Mouse (Mus musculus): ENCODE measurements around the gene Iqck. TPM values are rescaled to one million over a fixed set of nuclear protein-coding genes. Genes with fewer than 3 reads are reported as not detected.

Gene Iqck
- polyA plus RNA-seq, 1 experiment from 2014 or later, result 2.0 TPM

- H3K9ac ChIP-seq (replicated peaks; ENCODE audit: low read depth, low read length), result no peak overlapping the region
- H3K27ac ChIP-seq (ENCODE audit: low read length), result no peak overlapping the region
- no peaks in the 10 kb centered on the region for H3K9me3 ChIP-seq (ENCODE audit: control insufficient read depth, low read depth, low read length)
- no peak overlapping the region for H3K4me2 ChIP-seq (replicated peaks; ENCODE audit: low read depth, low read length)
- H3K36me3 ChIP-seq (ENCODE audit: control insufficient read depth, insufficient read depth, low read length), result peaks cover 75% of the 10 kb centered on the region
- WGBS, result 78% methylated on average over 5 of the region's 5 CpGs
- ATAC-seq (ENCODE audit: insufficient number of reproducible peaks, insufficient read depth, low FRiP score, low read depth), result no peak
- peaks cover 4% of the 10 kb centered on the region; the same call in 1 of the 2 replicates for H3K4me1 ChIP-seq (ENCODE audit: control insufficient read depth, insufficient read depth, low read length)
- no peak overlapping the region for H3K4me3 ChIP-seq (ENCODE audit: low read depth, low read length)
- no peaks in the 10 kb centered on the region for H3K27me3 ChIP-seq (ENCODE audit: control insufficient read depth, insufficient read depth, low read length)
Observed at GRCm38 (mm10) chr7:118845141-118845540, 10.4 kb upstream of the Iqck start.

GRCm38 (mm10) chr7:118846329-118846728 is 9.2 kb upstream of the Iqck start:
- ATAC-seq (ENCODE audit: insufficient number of reproducible peaks, insufficient read depth, low FRiP score, low read depth), result no peak
- WGBS, result 91% methylated on average over 4 of the region's 4 CpGs
- Histone ChIP-seq H3K4me3 (ENCODE audit: low read depth, low read length) (no peak overlapping the region), H3K4me2 (replicated peaks; ENCODE audit: low read depth, low read length) (no peak overlapping the region), H3K27ac (ENCODE audit: low read length) (no peak overlapping the region), H3K27me3 (ENCODE audit: control insufficient read depth, insufficient read depth, low read length) (no peaks in the 10 kb centered on the region), H3K9me3 (ENCODE audit: control insufficient read depth, low read depth, low read length) (no peaks in the 10 kb centered on the region), H3K36me3 (ENCODE audit: control insufficient read depth, insufficient read depth, low read length) (peaks cover 84% of the 10 kb centered on the region), H3K9ac (replicated peaks; ENCODE audit: low read depth, low read length) (no peak overlapping the region), H3K4me1 (ENCODE audit: control insufficient read depth, insufficient read depth, low read length) (peaks cover 4% of the 10 kb centered on the region; the same call in 1 of the 2 replicates)

GRCm38 (mm10) chr7:118848796-118849195 is 6.8 kb upstream of the Iqck start:
- no peak overlapping the region for H3K9ac ChIP-seq (replicated peaks; ENCODE audit: low read depth, low read length)
- peak overlapping the region; percentile 63; the same call in 1 of the 2 replicates for H3K27ac ChIP-seq (ENCODE audit: low read length)
- peaks cover 83% of the 10 kb centered on the region for H3K36me3 ChIP-seq (ENCODE audit: control insufficient read depth, insufficient read depth, low read length)
- no peak overlapping the region for H3K4me2 ChIP-seq (replicated peaks; ENCODE audit: low read depth, low read length)
- no peaks in the 10 kb centered on the region for H3K9me3 ChIP-seq (ENCODE audit: control insufficient read depth, low read depth, low read length)
- WGBS, result 56% methylated on average over 10 of the region's 10 CpGs
- H3K4me3 ChIP-seq (ENCODE audit: low read depth, low read length), result no peak overlapping the region
- peaks cover 4% of the 10 kb centered on the region; the same call in 1 of the 2 replicates for H3K4me1 ChIP-seq (ENCODE audit: control insufficient read depth, insufficient read depth, low read length)
- peak; percentile 75 for ATAC-seq (ENCODE audit: insufficient number of reproducible peaks, insufficient read depth, low FRiP score, low read depth)
- H3K27me3 ChIP-seq (ENCODE audit: control insufficient read depth, insufficient read depth, low read length), result no peaks in the 10 kb centered on the region

- H3K36me3 ChIP-seq (ENCODE audit: control insufficient read depth, insufficient read depth, low read length), result peaks cover 74% of the 10 kb centered on the region
- peak; percentile 38; the same call in 1 of the 2 replicates for ATAC-seq (ENCODE audit: insufficient number of reproducible peaks, insufficient read depth, low FRiP score, low read depth)
Observed at GRCm38 (mm10) chr7:118849543-118850250, 5.9 kb upstream of the Iqck start.

GRCm38 (mm10) chr7:118850676-118851290 is 4.8 kb upstream of the Iqck start:
- ATAC-seq (ENCODE audit: insufficient number of reproducible peaks, insufficient read depth, low FRiP score, low read depth), result no peak
- 71% methylated on average over 9 of the region's 9 CpGs for WGBS
- H3K27ac ChIP-seq (ENCODE audit: low read length), result no peak overlapping the region

More at GRCm38 (mm10) chr7:118849543-118850250, 5.9 kb upstream of the Iqck start:
- Histone ChIP-seq H3K4me3 (ENCODE audit: low read depth, low read length) (no peak overlapping the region), H3K9ac (replicated peaks; ENCODE audit: low read depth, low read length) (no peak overlapping the region), H3K27ac (ENCODE audit: low read length) (peak overlapping the region; percentile 63; the same call in 1 of the 2 replicates), H3K27me3 (ENCODE audit: control insufficient read depth, insufficient read depth, low read length) (no peaks in the 10 kb centered on the region), H3K4me2 (replicated peaks; ENCODE audit: low read depth, low read length) (no peak overlapping the region), H3K9me3 (ENCODE audit: control insufficient read depth, low read depth, low read length) (no peaks in the 10 kb centered on the region), H3K4me1 (ENCODE audit: control insufficient read depth, insufficient read depth, low read length) (peaks cover 12% of the 10 kb centered on the region; the same call in 1 of the 2 replicates)
- 78% methylated on average over 5 of the region's 5 CpGs for WGBS

GRCm38 (mm10) chr7:118851571-118851970 is 4.0 kb upstream of the Iqck start:
- Histone ChIP-seq H3K4me1 (ENCODE audit: control insufficient read depth, insufficient read depth, low read length) (peaks cover 12% of the 10 kb centered on the region; the same call in 1 of the 2 replicates), H3K27ac (ENCODE audit: low read length) (no peak overlapping the region), H3K36me3 (ENCODE audit: control insufficient read depth, insufficient read depth, low read length) (peaks cover 55% of the 10 kb centered on the region), H3K27me3 (ENCODE audit: control insufficient read depth, insufficient read depth, low read length) (no peaks in the 10 kb centered on the region), H3K9ac (replicated peaks; ENCODE audit: low read depth, low read length) (no peak overlapping the region), H3K9me3 (ENCODE audit: control insufficient read depth, low read depth, low read length) (no peaks in the 10 kb centered on the region), H3K4me3 (ENCODE audit: low read depth, low read length) (no peak overlapping the region), H3K4me2 (replicated peaks; ENCODE audit: low read depth, low read length) (no peak overlapping the region)
- WGBS, result 94% methylated on average over 7 of the region's 7 CpGs
- no peak for ATAC-seq (ENCODE audit: insufficient number of reproducible peaks, insufficient read depth, low FRiP score, low read depth)

More at GRCm38 (mm10) chr7:118850676-118851290, 4.8 kb upstream of the Iqck start:
- Histone ChIP-seq H3K9ac (replicated peaks; ENCODE audit: low read depth, low read length) (no peak overlapping the region), H3K4me2 (replicated peaks; ENCODE audit: low read depth, low read length) (no peak overlapping the region), H3K36me3 (ENCODE audit: control insufficient read depth, insufficient read depth, low read length) (peaks cover 63% of the 10 kb centered on the region), H3K9me3 (ENCODE audit: control insufficient read depth, low read depth, low read length) (no peaks in the 10 kb centered on the region), H3K27me3 (ENCODE audit: control insufficient read depth, insufficient read depth, low read length) (no peaks in the 10 kb centered on the region), H3K4me3 (ENCODE audit: low read depth, low read length) (no peak overlapping the region), H3K4me1 (ENCODE audit: control insufficient read depth, insufficient read depth, low read length) (peaks cover 12% of the 10 kb centered on the region; the same call in 1 of the 2 replicates)

GRCm38 (mm10) chr7:118852611-118853010 is 2.9 kb upstream of the Iqck start:
- Histone ChIP-seq H3K27ac (ENCODE audit: low read length) (no peak overlapping the region), H3K4me3 (ENCODE audit: low read depth, low read length) (no peak overlapping the region), H3K9me3 (ENCODE audit: control insufficient read depth, low read depth, low read length) (no peaks in the 10 kb centered on the region), H3K4me1 (ENCODE audit: control insufficient read depth, insufficient read depth, low read length) (peaks cover 12% of the 10 kb centered on the region; the same call in 1 of the 2 replicates), H3K36me3 (ENCODE audit: control insufficient read depth, insufficient read depth, low read length) (peaks cover 46% of the 10 kb centered on the region), H3K4me2 (replicated peaks; ENCODE audit: low read depth, low read length) (no peak overlapping the region), H3K27me3 (ENCODE audit: control insufficient read depth, insufficient read depth, low read length) (no peaks in the 10 kb centered on the region), H3K9ac (replicated peaks; ENCODE audit: low read depth, low read length) (no peak overlapping the region)
- WGBS, result 86% methylated on average over 4 of the region's 4 CpGs
- ATAC-seq (ENCODE audit: insufficient number of reproducible peaks, insufficient read depth, low FRiP score, low read depth), result no peak

GRCm38 (mm10) chr7:118854606-118855005 is 946 bp upstream of the Iqck start:
- no peak overlapping the region for H3K27ac ChIP-seq (ENCODE audit: low read length)
- no peak for ATAC-seq (ENCODE audit: insufficient number of reproducible peaks, insufficient read depth, low FRiP score, low read depth)
- H3K4me2 ChIP-seq (replicated peaks; ENCODE audit: low read depth, low read length), result peak overlapping the region; percentile 48
- H3K36me3 ChIP-seq (ENCODE audit: control insufficient read depth, insufficient read depth, low read length), result peaks cover 26% of the 10 kb centered on the region
- H3K4me1 ChIP-seq (ENCODE audit: control insufficient read depth, insufficient read depth, low read length), result peaks cover 8% of the 10 kb centered on the region; the same call in 1 of the 2 replicates
- peak overlapping the region; percentile 82 for H3K4me3 ChIP-seq (ENCODE audit: low read depth, low read length)
- 13% methylated on average over 3 of the region's 3 CpGs for WGBS
- H3K27me3 ChIP-seq (ENCODE audit: control insufficient read depth, insufficient read depth, low read length), result no peaks in the 10 kb centered on the region
- no peaks in the 10 kb centered on the region for H3K9me3 ChIP-seq (ENCODE audit: control insufficient read depth, low read depth, low read length)
- H3K9ac ChIP-seq (replicated peaks; ENCODE audit: low read depth, low read length), result no peak overlapping the region

Measured in stomach, embryonic 14.5 days (tissue).